Mouse (Mus musculus) fat pad, adult 2 months (tissue): ENCODE measurements around the gene Rap1a.
"Not testable (repeated sequence)": the region's sequence is repeated elsewhere in the genome, so short reads cannot be mapped to it uniquely, and the experiment has no call there.

Experiments used
- DNase-seq: peaks from one replicate; pipeline ENCODE4 v3.0.0-alpha.2; 2011; ENCODE audit warnings: low read depth, low spot score; ENCODE audit errors: extremely low read depth

Gene Rap1a

GRCm38 (mm10) chr3:105717856-105718555 lies 83.1 kb downstream of the Rap1a start:
- DNase-seq: no peak

- DNase-seq: no peak
Observed at GRCm38 (mm10) chr3:105716353-105717000, 84.7 kb downstream of the Rap1a start.

- no peak for DNase-seq
Observed at GRCm38 (mm10) chr3:105714820-105715167, 86.3 kb downstream of the Rap1a start.

GRCm38 (mm10) chr3:105714091-105714819 lies 86.9 kb downstream of the Rap1a start:
- DNase-seq: no peak

GRCm38 (mm10) chr3:105712827-105713226 lies 88.3 kb downstream of the Rap1a start:
- DNase-seq: no peak

GRCm38 (mm10) chr3:105711741-105712140 lies 89.4 kb downstream of the Rap1a start:
- no peak for DNase-seq

- DNase-seq: no peak
Observed at GRCm38 (mm10) chr3:105710246-105710645, 90.9 kb downstream of the Rap1a start.

- no peak for DNase-seq
Observed at GRCm38 (mm10) chr3:105707590-105707989, 93.5 kb downstream of the Rap1a start.

- DNase-seq: no peak
Observed at GRCm38 (mm10) chr3:105706366-105707020, 94.6 kb downstream of the Rap1a start.

- no peak for DNase-seq
Observed at GRCm38 (mm10) chr3:105705561-105705960, 95.6 kb downstream of the Rap1a start.

- no peak for DNase-seq
Observed at GRCm38 (mm10) chr3:105705061-105705549, 96.0 kb downstream of the Rap1a start.

- DNase-seq: no peak
Observed at GRCm38 (mm10) chr3:105704031-105705008, 96.8 kb downstream of the Rap1a start, which contains the start of gene Inka2. Gene Inka2 (plus strand): TSS chr3:105704599.

GRCm38 (mm10) chr3:105703571-105703970 lies 97.6 kb downstream of the Rap1a start:
- DNase-seq: no peak

GRCm38 (mm10) chr3:105701399-105701798 lies 99.7 kb downstream of the Rap1a start:
- DNase-seq: no peak

- not testable (repeated sequence) for DNase-seq
Observed at GRCm38 (mm10) chr3:105700786-105701185, 100.3 kb downstream of the Rap1a start.

- DNase-seq: no peak
Observed at GRCm38 (mm10) chr3:105699241-105699933, 101.7 kb downstream of the Rap1a start.

GRCm38 (mm10) chr3:105698311-105698710 lies 102.8 kb downstream of the Rap1a start:
- DNase-seq: no peak

GRCm38 (mm10) chr3:105697148-105697441 lies 104.0 kb downstream of the Rap1a start:
- DNase-seq: no peak

- no peak for DNase-seq
Observed at GRCm38 (mm10) chr3:105696387-105697147, 104.6 kb downstream of the Rap1a start.
